Mouse (Mus musculus): ENCODE results near the gene Glod4.

Gene Glod4

DNA sequence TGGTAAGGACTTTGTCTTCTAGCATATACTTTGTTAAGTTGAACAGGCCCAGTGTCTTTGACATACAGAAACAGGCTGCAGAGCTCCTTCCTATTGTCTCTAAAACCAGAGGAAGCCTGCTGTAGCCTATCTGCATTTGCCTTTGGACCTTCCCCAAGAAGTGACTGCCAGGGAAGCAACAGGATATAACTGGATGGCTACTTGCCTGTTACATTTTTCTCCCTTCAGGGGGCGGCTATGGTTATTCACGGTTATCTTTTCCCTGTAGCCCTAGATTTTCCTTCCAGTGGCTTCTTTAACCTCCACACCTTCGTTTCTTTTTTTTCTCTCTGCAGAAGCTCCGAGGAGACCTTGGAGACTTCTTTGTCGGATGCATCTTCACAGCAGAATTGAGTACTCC is 36.7 kb downstream of the Glod4 start:
- DNase-seq (ENCODE audit: low read depth in 1 of 2, low spot score in 2 of 2), result no peak

DNA sequence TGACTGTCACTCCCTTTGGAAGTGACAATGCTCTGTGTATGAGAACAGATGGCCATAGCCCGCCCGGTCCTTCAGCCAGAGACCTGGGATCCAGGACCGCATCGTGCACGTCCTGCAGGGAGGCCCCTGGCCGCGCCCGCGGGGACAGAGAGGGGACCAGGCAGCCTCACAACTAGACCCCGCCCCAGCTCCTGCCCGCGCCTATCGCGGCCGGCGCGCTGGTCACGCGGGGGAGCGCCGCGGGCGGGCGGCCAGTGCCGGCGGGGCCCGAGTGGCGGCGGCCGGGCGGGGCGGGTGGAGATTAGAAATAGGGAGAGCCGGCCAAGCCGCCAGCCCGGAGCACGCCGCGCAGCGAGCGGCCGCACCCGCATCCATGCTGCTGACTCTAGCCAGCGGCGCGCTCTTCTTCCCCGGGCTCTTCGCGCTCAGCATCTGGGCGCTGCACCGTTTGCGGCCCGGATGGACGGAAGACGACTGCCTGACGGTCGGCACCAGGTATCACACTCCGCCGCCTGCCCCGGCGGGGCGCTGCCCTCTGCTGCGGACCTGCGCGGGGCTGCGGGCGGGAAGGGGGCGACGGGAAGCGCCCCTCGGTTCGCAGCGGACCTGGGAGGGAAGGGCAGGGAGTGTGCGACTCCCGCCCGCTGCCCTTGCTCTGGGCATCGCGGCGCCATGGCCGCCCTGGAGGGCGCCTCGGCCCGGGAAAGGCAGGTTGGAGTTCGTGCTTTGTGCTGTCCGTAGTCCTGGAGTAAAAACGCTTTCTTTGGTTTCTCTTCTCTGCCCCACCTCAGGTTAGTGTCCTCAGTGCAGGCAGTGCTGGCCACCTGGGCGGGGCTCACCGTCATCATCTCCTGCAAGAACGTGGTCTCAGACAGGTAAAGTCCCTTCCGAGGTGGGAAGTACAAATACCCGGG is 41.5 kb downstream of the Glod4 start:
- DNase-seq (ENCODE audit: low read depth in 1 of 2, low spot score in 2 of 2), result peak; percentile 29 to 58

DNA sequence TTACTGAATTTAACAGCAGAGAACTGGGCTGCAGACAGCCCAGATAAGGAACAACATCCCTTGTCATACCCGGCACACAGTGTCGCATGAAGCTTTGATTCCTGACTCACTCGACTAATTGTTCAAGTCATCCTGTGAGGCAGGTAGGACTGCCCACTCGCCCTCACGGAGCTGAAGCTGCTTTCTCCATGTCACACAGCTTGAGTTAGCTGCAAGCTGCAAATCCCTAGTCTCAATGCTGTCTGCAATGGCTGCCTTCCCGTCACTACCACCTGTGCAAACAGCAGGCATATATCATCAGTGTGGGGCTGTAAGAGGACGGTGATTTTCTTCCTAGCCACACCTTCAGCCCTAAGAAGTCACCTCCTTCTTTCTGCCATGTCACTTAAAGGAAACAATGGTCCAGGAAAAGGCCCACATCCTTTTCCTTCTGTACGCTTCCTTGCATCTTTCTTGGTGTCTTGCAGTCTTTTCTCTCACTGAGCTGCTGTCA is 46.5 kb downstream of the Glod4 start:
- no peak for DNase-seq (ENCODE audit: low read depth in 1 of 2, low spot score in 2 of 2)

DNA sequence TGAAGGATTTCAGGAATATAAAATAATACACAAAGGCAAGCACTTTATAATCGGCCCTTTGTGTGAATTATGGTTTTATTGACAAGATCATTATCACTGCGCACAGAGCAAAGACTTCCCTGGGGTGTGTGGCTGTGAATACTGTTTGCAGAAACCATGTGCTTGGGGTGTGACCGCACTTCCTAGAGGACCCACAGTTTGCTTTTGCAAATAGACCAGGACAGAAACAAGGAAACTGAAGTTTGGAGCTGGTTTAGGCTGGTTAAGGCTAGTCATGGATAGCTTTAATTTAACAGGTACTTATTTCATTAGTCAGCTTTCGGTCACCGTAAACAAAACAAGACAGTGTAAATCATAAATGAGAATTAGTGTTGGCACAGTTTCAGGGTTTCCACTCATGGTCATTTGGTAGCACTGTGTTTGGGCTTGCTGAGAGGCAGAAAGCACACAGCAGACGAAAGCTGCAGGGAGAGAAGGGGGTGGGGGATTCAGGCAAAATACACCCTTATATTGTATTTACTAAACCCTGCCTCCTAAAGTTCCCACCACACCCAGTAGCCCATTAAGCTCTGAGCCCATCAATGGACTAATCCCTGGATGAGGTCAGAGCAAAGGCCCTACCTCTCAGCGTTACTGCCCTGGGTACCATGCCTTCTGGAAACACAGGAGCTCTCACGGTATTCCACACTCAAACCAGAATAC is 47.1 kb downstream of the Glod4 start:
- no peak for DNase-seq (ENCODE audit: low read depth in 1 of 2, low spot score in 2 of 2)

DNA sequence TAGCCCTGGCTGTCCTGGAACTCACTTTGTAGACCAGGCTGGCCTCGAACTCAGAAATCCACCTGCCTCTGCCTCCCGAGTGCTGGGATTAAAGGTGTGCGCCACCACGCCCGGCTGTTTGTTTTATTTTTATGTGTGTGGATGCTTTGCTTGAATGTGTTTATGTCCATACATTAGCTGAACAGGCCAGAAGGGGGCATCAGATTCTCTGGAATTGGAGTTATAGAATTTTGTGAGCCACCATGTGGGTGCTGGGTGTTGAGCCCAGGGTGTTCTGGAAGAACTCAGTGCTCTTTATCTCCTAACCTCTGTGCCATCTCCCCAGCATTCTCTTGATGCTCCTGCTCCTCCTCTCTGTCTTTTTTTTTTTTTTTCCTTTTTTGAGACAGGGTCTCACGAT is 56.6 kb downstream of the Glod4 start:
- no peak for DNase-seq (ENCODE audit: low read depth in 1 of 2, low spot score in 2 of 2)

DNA sequence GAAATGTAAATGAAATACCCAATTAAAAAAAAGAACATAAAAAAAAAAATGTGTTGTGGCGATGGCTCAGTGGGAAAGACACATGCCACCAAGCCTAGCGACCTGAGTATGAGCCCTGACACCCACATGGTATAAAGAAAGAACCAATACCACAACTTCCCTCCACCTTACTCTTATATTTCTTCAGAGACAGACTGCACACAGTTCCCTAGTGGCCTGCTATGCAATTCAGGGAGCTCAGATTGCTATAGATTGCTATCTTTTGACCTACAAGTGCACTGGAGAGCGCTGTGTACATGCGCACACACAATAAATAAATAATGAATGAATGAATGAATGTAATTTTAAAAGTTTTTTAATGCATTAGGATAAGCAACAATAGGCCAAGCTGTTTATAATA is 59.8 kb downstream of the Glod4 start:
- DNase-seq (ENCODE audit: low read depth in 1 of 2, low spot score in 2 of 2), result no peak

DNA sequence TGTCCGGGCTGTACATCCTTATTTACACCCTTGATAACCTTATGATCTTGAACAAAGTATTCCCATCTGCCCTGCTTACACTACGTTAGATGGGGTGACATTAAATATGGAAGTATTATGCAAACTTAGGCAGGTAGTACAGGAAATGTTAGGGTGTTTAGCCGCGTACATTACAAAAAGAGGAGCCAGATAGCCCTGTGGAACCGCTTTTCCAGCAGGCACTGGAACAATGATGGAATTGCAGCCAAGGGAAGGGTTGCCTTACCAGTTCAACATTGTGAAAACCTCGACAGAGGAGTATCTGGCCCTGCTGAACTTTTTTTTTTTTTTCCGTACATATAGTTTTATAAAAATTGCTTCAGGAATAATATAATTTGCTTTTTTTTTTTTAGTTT is 63.4 kb downstream of the Glod4 start:
- DNase-seq (ENCODE audit: low read depth in 1 of 2, low spot score in 2 of 2), result no peak

DNA sequence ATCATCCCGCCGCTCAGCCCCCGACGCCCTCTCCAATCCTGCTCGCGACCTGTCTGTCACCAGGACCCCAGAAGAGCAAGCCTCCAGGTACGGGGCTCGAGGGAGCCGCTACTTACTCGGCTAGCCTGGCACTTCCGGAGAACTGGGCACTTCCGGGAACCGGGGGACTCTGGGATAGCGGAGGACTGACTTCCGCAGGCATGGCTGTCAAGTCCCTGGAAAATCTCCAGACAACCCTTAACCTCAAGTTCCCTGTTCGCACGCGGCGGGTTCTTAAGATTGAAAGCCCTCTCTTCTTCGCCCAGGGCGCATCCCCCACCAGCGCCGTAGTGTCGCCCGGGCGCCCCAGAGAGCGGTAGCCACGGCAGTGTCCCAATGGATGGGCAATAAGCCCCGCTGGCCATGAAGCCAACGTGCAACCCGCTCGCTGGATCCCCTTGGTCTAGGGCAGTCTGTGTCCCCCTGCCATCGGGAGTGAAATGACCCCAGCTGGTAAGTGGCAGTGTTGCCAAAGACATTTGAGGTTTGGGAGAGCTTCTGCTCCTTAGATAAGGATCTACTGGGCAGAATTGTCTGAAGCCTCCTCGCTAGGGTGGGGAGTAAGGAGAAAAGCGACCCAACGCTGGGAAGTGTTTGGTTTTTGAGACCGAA is 63.9 kb downstream of the Glod4 start, which contains the start of the genes Vps53 and Fam57a:
Gene Vps53 (minus strand): TSS at position 153 of the 651 bp plus-strand sequence.
Gene Fam57a (plus strand): TSS at position 177 of the 651 bp plus-strand sequence.
- peak; percentile 52 to 58 for DNase-seq (ENCODE audit: low read depth in 1 of 2, low spot score in 2 of 2)

DNA sequence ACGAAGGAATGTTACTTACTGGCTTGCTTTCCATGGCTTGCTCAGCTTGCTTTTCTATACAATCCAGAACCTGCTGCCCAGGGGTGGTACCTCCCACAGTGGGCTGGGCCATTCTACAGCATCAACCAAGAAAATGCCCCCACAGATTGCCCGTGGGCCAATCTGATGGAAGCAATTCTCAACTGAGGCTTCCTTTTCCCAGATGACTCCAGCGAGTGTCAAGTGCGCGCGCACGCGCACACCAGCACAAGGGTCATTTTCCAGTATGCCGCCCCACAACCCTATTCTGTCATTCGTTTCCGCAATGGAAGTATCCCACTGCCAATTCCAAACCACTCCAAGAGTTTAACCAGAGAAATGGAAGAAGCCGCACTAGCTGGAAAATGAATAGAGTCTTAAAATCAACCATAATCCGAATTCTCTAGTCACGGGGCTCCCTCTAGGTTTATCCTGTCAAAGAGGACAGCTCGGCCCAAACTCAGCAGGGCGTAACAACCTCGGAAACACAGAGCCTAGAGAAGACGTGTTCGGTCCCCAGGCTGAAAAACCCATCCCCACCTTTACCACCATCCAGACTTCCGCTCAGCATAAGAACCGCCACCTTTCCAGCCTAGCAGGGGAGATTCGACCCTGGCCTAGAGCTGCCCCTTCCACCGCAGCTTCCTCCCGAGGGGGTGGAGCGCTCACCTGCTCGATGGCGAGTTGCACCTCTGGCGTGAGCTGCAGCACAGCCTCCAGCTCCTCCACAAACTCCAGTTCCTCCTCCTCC is 64.6 kb downstream of the Glod4 start:
- no peak for DNase-seq (ENCODE audit: low read depth in 1 of 2, low spot score in 2 of 2)

DNA sequence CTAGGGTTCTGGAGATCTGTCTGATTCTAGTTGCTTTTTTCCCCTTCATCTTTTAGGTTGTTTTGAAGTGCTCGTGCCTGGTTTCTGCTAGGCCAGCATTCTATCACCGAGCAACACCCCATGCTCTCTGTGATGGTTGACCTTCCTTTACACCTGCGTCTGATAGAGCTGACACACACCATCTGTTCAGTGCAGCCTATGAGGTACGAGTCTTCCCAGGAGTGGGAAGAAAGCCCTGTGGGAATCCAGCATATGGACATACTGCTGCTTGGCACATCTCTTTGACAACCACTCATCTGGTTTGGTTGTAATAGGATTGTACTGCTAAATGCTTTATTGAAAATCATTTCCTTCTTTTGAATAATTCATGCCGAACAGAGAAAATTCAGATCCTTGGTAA is 73.3 kb downstream of the Glod4 start:
- DNase-seq (ENCODE audit: low read depth in 1 of 2, low spot score in 2 of 2), result no peak

DNA sequence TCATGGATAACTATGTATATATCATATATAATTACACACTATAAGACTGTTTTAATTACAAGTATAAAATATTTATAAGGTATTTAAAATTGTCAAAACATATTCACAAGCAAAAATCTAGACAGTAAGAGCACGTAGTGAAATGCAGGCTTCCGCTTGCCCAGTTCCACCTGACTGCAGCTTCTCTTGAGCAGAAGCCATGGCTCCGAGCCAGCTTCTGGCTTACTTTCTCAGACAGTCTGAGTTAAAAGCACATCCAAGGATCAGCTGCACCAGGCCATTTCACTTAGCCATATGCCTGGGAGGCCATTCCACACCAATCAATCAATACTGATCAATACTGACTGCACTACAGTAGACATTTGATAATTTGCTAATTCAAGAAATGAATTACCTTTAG is 74.5 kb downstream of the Glod4 start:
- no peak for DNase-seq (ENCODE audit: low read depth in 1 of 2, low spot score in 2 of 2)

DNA sequence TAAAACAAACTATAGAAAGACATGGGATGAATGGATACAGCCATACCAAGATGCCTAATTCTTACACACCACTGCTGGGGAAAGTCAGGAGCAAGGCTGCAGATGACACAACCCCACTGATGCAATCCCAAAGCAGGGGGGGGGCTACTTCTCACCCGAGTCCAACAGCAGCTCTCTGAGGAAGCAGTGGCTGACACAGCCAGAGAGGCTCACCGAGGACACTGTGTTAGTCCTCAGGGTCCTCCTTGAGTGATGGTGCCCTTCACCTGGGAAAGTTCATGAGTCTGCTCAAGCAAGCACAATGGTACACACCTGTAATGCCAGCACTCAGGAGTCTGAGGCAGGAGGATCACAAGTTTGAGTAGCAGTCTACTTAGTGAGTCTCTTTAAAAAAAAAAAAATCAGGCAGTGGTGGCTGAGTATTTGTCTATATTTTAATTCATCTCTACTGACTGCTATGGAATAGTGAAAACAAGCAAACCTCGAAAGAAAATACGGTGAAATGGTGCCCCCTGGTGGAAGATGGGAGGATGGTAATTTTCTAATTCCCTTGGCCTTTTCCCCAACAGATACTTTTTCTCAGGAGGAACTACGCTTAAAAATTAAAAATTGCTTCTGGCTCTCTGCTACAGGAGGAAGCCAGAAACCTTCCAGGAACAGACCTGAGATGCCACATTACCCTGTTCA is 76.3 kb downstream of the Glod4 start:
- peak; percentile 19 to 57 for DNase-seq (ENCODE audit: low read depth in 1 of 2, low spot score in 2 of 2)

DNA sequence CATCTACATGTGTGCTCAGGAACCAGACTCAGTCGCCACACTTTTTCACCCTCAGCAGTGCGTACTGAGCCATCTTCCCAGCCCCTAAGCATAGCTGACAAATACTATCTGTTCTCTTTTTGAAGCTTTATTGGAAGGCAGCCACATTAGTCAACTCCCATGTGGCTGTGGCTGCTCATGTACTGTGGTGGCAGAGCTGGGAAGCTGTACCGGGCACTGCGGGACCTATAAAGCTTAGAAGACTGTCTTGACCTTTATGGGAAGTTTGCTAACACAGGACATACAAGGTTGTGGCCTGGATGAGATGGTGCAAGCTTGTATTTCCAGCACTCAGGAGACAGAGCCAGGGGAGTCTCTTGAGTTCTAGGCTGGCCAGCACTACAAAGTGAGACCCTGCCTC is 76.9 kb downstream of the Glod4 start:
- DNase-seq (ENCODE audit: low read depth in 1 of 2, low spot score in 2 of 2), result no peak

DNA sequence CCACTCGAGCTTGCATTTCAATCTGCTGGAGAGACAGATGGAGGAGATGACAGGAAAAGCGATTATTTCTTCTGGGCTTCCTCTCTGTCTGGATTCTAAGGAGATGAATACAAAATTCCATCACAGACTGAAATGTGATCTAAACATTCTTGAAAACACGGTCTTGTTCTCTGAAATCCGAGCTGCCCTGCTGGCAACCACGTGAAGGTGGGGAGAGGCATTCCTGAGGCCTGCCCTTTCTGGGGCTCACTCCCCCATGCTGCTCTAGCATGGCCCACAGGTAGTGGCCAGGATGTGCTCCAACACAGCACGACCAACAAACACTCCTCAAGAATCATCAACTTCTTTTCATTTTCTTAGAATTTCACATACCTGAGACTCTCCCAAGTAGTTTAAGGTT is 83.3 kb downstream of the Glod4 start:
- DNase-seq (ENCODE audit: low read depth in 1 of 2, low spot score in 2 of 2), result no peak

DNA sequence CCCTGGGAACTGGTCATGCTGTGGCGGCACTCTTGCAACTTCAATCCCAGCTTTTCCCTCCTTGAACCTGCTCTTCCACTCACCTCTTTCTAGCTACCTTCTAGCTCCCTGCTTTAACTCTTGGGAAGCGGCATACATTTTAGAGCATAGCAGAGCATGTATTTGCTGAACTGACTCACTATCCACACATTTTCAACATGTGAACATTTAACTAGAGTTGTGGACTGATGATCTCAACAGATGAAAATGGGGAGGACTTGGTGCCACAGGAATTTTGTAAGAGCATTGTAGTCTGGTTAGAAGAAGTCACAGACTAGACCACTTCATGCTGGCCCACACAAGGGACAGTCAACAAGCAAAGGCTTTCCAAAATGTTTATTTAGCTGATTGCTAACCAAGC is 85.2 kb downstream of the Glod4 start:
- DNase-seq (ENCODE audit: low read depth in 1 of 2, low spot score in 2 of 2), result no peak

DNA sequence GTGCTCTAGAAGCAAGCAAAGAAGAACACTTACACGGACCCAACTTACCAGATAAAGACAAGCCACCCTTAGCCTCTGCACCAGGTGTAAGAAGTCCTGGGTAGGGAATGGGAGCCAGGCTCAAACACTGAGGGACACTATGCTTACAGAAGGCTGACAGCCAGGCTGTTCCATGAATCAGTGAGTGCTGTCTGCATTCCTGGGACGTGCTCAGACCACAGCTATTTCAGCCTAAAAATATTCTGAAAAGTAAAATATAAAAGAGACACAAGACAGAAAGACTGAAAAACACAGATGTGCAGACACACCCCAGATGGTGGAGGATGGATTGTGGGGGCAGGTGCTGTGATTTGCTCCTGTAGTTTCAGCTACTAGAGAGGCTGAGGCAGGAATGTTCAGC is 88.7 kb downstream of the Glod4 start:
- DNase-seq (ENCODE audit: low read depth in 1 of 2, low spot score in 2 of 2), result no peak

DNA sequence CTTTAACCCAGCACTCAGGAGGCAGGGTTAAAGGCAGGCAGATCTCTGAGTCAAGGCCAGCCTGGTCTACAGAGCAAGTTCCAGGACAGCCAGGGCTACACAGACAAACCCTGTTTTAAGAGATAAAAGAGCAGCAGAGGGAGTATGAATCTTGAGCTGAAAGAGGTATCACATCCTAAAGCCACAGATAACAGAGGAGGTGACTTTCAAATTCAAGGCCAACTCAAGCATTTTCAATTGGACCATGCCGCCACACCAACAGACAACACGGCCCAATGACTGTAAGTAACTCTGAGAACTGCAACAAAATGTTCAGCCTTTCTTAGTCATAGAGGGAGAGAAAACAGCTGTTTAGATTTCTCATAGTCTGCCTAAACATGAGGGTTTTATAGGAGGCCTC is 89.3 kb downstream of the Glod4 start:
- no peak for DNase-seq (ENCODE audit: low read depth in 1 of 2, low spot score in 2 of 2)

DNA sequence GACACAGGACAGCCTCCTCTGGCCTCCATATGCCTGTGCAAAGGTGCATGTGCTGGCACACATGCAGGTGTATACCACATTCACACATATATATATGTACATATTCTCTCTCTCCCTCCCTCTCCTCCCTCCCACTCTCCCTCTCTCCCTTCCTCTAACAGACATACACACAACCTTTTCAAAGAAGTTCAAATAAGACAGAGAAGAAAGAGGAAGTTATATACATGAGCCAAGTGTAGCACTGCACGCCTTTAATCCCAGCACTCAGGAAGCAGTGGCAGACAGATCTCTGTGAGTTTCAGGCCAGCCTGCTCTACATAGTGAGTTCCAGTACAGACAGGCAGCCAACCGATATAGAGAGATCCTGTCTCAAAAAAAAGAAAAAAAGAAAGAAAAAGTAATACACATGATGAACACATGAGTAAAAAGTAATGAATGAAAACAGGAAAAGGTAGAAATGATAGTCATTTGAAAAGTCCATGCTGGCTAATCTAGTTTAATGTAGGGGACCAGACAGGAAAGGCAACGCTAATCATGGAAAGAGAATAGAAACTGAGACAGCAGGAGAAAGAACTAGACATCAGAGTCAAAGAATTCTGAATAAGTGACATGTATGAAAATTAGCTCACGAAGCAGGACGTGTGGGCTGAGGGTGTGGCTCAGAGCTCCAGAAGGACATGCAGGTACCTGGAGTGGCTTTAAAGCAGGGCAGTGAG is 90.1 kb downstream of the Glod4 start:
- no peak for DNase-seq (ENCODE audit: low read depth in 1 of 2, low spot score in 2 of 2)

DNA sequence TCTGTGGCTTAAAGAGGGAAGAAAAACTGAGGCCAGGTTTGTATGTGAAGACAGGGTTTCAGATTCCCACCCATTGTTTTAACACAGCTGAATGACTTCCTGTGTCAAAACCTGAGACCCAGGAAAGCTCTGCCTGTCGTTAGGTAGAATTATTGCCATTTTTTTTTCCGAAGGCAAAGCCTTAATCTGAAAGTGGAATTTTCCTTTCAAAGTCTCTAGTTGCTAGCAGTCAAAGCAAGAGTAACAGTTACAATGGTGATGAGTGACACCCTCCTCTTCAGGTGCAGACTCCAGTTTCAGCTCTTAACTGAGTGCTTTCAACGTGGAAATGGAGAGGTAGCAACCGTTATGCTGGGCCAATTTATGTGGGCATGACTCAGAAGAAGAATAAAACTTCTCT is 92.5 kb downstream of the Glod4 start:
- DNase-seq (ENCODE audit: low read depth in 1 of 2, low spot score in 2 of 2), result no peak
